Mouse (Mus musculus): Measurements from ENCODE around the gene Nkpd1.

Nkpd1 gene

DNA sequence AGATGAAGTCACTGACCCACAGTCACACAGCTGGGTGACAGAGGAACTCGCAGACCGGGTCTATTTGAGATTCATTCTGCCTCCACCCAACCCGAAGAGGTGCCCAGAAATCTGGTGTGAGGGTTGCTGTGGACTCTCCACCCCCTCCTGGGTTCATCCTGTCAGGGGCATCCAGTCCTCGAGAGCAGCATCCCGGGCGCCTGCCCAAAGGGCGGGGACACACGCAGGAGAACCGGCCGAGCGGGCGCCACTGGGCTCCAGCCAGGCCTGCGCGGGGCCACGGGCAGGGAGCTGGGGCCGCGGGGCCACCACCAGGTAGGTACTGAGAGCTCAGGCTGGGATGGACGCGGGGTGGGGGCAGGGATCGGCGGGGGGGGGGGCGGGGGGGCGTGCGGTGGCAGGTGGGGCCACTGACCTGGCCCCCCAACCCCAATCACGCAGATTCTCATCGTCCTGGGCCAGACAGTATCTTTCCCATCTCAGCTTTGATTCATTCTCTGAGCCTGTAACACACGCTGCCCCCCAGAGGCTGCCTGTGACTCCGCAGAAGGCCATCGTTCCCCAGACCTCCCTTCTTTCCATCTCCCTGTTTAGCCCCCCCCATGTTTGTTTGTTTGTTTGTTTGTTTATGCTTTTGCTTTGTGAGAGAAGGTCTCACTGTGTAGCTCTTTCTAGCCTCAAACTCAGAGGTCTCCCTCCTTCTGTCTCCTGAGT, at the start of gene Nkpd1:
TSS of gene Nkpd1 (plus strand) at position 187 of the 714 bp plus-strand sequence.
- DNase-seq (ENCODE audit: low spot score), result no peak

DNA sequence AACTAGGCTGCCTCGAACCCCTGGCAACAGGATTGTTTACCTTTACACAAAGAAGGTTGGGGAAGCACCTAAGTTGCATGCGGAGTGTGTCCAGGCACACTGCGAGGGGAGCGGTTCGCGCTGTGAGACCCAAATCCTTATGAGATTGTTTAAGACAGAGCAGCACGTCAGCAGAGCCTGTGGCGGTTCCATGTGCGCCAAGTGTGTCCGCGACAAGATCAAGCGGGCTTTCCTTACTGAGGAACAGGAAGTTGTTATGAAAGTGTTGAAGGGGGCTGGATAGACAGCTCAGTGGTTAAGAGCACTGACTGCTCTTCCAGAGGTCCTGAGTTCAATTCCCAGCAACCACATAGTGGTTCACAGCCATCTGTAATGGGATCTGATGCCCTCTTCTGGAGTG, 49.4 kb upstream of the Nkpd1 start:
- no peak for DNase-seq (ENCODE audit: low spot score)

DNA sequence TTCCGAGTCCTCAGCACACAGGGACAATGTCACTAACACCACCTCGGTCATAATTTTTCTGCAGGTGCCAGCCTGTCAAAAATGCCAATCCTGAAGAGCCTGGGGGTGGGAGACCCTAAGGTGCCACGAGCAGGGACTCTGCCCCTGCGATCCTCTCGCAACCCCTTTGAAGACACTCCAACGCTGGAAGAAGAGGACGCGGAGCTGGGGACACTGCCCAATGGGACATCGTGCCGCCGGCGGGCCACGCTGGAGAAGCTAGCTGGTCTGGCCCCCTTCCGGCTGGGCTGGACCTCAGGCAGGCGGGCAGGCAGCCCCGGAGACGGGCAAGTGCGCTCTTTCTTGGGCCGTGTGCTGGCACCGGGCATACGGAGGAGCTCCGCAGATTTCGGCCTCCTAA, 48.2 kb upstream of the Nkpd1 start:
- no peak for DNase-seq (ENCODE audit: low spot score)

DNA sequence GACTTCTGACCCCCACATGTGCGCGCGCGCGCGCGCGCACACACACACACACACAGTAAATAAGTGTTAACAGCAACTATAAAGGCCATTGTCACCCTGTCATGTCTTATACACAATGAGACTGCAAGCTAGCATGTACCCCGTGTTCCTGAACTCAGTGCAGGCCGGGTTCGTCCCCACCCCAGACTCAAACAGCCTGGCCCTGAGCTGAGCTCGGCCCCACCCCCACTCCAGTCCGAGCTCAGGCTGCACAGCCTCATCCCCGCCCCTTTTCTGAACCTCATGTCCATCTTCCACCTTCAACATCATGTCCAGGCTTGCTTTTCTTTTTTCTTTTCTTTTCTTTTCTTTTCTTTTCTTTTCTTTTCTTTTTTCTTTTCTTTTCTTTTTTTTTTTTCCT, 47.3 kb upstream of the Nkpd1 start:
- no peak for DNase-seq (ENCODE audit: low spot score)

GRCm38 (mm10) chr7:19472403-19472802, 45.2 kb upstream of the Nkpd1 start:
- no peak for DNase-seq (ENCODE audit: low spot score)

- DNase-seq (ENCODE audit: low spot score), result peak; percentile 84
Measured at GRCm38 (mm10) chr7:19473875-19474443, 43.7 kb upstream of the Nkpd1 start.

- DNase-seq (ENCODE audit: low spot score), result no peak
Measured at GRCm38 (mm10) chr7:19477084-19477483, 40.6 kb upstream of the Nkpd1 start.

DNA sequence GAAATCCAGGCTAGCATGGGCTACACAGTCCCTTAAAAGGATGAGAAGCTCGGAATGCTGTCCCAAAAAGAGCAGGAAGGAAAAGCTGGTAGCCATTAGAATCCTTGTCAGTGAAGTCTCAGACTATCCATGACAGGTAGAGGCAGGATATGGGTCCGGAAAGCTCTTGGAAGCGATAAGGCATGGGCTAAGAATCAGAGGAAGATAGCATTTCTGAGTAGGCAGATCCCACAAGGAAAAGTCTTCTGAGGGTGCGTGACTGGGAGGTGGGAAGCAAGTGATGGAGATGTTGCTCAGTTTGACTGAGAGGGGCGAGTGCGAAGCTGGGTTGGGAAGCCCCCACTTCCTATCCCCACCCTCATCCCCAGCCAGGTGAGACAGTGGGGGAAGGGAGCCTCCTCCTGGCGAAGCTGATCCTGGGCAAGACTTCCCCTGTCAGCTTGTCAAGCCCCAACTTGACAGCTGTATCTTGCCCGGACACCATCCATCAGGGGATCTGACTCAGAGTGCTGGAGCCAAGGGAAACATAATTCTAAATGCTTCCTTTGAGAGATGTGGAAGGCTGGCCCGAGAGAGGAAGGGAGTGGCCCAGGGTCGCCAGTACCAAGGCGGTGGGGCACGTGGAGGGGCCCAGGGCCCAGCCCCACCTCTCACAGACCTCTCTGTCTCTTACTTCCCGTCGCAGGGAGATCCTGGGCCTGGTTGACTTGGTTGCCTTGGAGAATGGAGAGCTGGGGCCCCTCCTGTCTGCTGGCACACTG, 39.8 kb upstream of the Nkpd1 start:
- DNase-seq (ENCODE audit: low spot score), result no peak

DNA sequence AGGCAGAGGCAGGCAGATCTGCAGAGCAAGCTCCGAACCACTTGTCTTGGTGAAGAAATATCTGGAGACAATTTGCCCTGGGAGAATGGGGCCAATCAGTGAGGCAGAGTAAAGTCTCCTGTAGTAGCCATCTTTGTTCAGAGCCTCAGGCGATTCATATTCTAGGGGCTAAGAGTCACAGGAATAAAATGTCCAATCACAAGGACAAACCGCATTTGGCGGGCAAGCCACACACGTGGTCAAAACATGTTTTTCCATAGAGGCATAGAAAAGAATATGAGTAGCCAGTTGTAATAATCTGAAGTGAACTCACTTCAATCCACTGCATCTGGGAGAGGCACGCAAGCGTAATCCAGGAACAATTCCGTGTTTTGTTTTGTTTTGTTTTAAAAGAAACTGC, 34.4 kb upstream of the Nkpd1 start:
- no peak for DNase-seq (ENCODE audit: low spot score)

GRCm38 (mm10) chr7:19485488-19485887, 32.1 kb upstream of the Nkpd1 start:
- no peak for DNase-seq (ENCODE audit: low spot score)

DNA sequence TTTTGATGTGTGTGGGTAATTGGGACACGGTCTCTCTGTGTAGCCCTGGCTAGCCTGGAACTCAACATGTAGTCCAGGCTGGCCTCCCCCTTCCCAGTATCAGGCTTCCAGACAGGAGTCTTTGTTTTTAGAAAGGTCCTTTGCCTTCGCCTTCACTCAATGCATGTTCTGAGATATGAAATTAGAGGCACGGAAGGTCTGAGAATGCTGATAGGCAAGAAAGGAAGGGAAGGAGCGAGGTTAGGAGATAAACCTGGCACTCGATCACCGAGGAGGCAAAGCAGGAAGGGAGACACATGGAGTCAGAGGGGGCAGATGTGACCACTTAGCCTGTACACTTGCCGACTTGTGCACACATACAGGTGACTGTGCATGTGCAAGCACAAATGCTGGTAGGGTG, 31.1 kb upstream of the Nkpd1 start:
- no peak for DNase-seq (ENCODE audit: low spot score)

- DNase-seq (ENCODE audit: low spot score), result no peak
Measured at GRCm38 (mm10) chr7:19489525-19489924, 28.1 kb upstream of the Nkpd1 start.

GRCm38 (mm10) chr7:19491731-19492130, 25.9 kb upstream of the Nkpd1 start:
- peak; percentile 53 for DNase-seq (ENCODE audit: low spot score)

- DNase-seq (ENCODE audit: low spot score), result peak; percentile 52
Measured at GRCm38 (mm10) chr7:19494751-19495474, 22.7 kb upstream of the Nkpd1 start.

- DNase-seq (ENCODE audit: low spot score), result peak; percentile 86
Measured at GRCm38 (mm10) chr7:19495521-19496213, 22.0 kb upstream of the Nkpd1 start.

DNA sequence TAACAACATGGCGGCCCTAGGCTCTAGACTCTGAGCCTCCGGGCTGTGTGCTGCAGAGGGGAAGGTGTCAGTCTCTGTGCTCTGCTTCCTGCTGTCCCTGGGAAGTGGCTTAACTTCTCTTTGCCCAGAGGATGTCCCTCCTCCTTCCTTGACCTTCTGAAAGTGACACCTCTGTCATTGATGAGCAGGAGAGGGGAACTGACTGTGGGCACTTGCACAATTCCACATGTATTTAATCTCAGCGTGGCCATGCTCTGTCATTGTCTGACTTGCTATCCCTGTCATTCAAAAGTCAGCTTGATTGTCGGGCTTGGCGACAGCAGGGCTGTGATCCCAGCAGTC, 21.5 kb upstream of the Nkpd1 start:
- no peak for DNase-seq (ENCODE audit: low spot score)

GRCm38 (mm10) chr7:19498326-19498725, 19.3 kb upstream of the Nkpd1 start:
- no peak for DNase-seq (ENCODE audit: low spot score)

GRCm38 (mm10) chr7:19500420-19501363, 16.9 kb upstream of the Nkpd1 start:
- no peak for DNase-seq (ENCODE audit: low spot score)

- DNase-seq (ENCODE audit: low spot score), result no peak
Measured at GRCm38 (mm10) chr7:19501658-19502057, 16.0 kb upstream of the Nkpd1 start.

- DNase-seq (ENCODE audit: low spot score), result no peak
Measured at GRCm38 (mm10) chr7:19503481-19504068, 14.1 kb upstream of the Nkpd1 start.

DNA sequence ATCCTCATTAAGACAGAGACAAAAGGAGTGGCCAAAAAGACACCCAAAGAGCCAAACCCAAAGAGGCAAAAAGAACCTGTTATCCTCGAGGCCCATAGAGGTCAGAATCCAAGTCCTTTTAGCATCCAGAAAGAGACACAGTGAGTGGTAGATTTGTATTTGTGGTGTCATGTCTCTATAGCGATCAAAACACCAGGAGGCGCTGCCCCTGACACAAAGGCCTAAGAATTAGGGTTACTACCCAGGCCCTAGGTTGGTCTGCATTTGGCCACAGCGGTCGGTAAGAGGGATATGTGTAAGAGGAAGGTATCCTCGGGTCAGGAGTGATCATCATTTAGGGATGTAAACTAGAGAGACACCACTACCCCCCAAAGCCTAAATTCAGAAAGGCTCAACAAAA, 11.3 kb upstream of the Nkpd1 start:
- DNase-seq (ENCODE audit: low spot score), result no peak
